Mouse (Mus musculus) small intestine, adult 2 months (tissue): ENCODE results near the gene Mcu.

Source experiments
- CTCF ChIP-seq: fragments of 200-500 bp; IDR thresholded peaks from 2 replicates; pipeline ENCODE4 v1.5.1; 2012; ENCODE audit warnings: low read depth, mild to moderate bottlenecking, control low read depth, inconsistent platforms, low read length, moderate library complexity, mixed read lengths; ENCODE audit not compliant: insufficient replicate concordance, insufficient read length; ENCODE audit errors: extremely low read depth
- POLR2A ChIP-seq: fragments of 200-500 bp; IDR thresholded peaks from 2 replicates; pipeline ENCODE4 v1.6.1; 2012; ENCODE audit warnings: low read depth, mild to moderate bottlenecking, control low read depth, inconsistent platforms, low read length, moderate library complexity

DNA sequence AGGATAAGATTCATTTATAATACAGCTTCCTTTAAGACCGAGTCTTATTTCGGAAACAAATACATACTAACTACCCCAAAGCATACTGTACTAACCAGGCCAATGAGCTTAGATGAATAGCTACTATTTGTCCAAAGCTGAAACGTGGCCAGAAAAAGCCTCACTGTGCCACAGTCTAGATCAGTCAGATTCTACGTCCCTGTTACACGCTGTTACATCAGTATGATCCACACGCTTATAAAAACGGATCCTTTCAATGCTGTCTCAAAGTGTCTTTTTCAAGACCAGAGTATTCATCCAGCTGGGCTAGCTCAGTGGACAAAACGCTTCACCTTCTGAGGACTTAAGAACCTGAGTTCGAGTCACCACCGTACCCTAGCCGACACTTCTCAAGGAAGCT is 119.5 kb downstream of the Mcu start:
- TF ChIP-seq CTCF (no peak), POLR2A (no peak)
